Mouse (Mus musculus) midbrain, embryonic 11.5 days (tissue): ENCODE data around the gene Zfp637. TPM values are rescaled to one million over a fixed set of nuclear protein-coding genes. Genes with fewer than 3 reads are reported as not detected.

Experiments used
- ATAC-seq: fragments of 200-750 bp; cut with Nextera tagmentation; 2 replicates; pipeline ENCODE4 v1.8.0; 2017; ENCODE audit warnings: moderate TSS enrichment, moderate library complexity; ENCODE audit not compliant: low FRiP score
- DNase-seq: peaks from one replicate; pipeline ENCODE4 v3.0.0; 2015; ENCODE audit warnings: low spot score; ENCODE audit errors: missing footprints
- H3K27ac ChIP-seq: fragments of 300-500 bp; sonication (generic); 2 replicates; pipeline ENCODE4 v1.5.1; 2014; ENCODE audit warnings: low read depth, low read length
- H3K27me3 ChIP-seq: fragments of 300-500 bp; sonication (generic); 2 replicates; pipeline ENCODE4 v1.6.1; 2014; ENCODE audit warnings: mild to moderate bottlenecking, low read length, moderate library complexity, mixed read lengths; ENCODE audit not compliant: control insufficient read depth, insufficient read depth
- H3K36me3 ChIP-seq: fragments of 300-500 bp; sonication (generic); 2 replicates; pipeline ENCODE4 v1.6.1; 2014; ENCODE audit warnings: mild to moderate bottlenecking, low read length, moderate library complexity, mixed read lengths; ENCODE audit not compliant: control insufficient read depth, insufficient read depth
- H3K4me1 ChIP-seq: fragments of 300-500 bp; sonication (generic); 2 replicates; pipeline ENCODE4 v1.6.1; 2014; ENCODE audit warnings: low read length; ENCODE audit not compliant: control insufficient read depth, insufficient read depth
- H3K4me2 ChIP-seq: fragments of 300-500 bp; sonication (generic); 2 replicates; pipeline ENCODE4 v1.6.1; 2014; ENCODE audit warnings: mild to moderate bottlenecking, moderate library complexity
- H3K4me3 ChIP-seq: fragments of 300-500 bp; sonication (generic); 2 replicates; pipeline ENCODE4 v1.5.1; 2014; ENCODE audit warnings: low read depth, low read length
- H3K9ac ChIP-seq: fragments of 300-500 bp; sonication (generic); 2 replicates; pipeline ENCODE4 v1.6.1; 2014; ENCODE audit warnings: low read length
- H3K9me3 ChIP-seq: fragments of 300-500 bp; sonication (generic); 2 replicates; pipeline ENCODE4 v1.6.1; 2016; ENCODE audit warnings: low read length; ENCODE audit not compliant: control insufficient read depth
- WGBS: fragments of 180-500 bp; shearing (Covaris S2); extraction: QIAGEN DNeasy Blood & Tissue Kit; methylation state at CpG from one replicate; pipeline ENCODE4 v1.1.7; 2014; 5-methylcytosine and 5-hydroxymethylcytosine counted together
- polyA plus RNA-seq: library from polyadenylated mRNA; unstranded; fragments of >200 nt; fragmentation: Nextera tagmentation; extraction: Ambion mirVana; gene quantifications from 2 replicates; pipeline ENCODE4 v1.2.1, GENCODE M21; 2014

The Zfp637 gene
- 110 and 112 TPM in 2 replicates for polyA plus RNA-seq

DNA sequence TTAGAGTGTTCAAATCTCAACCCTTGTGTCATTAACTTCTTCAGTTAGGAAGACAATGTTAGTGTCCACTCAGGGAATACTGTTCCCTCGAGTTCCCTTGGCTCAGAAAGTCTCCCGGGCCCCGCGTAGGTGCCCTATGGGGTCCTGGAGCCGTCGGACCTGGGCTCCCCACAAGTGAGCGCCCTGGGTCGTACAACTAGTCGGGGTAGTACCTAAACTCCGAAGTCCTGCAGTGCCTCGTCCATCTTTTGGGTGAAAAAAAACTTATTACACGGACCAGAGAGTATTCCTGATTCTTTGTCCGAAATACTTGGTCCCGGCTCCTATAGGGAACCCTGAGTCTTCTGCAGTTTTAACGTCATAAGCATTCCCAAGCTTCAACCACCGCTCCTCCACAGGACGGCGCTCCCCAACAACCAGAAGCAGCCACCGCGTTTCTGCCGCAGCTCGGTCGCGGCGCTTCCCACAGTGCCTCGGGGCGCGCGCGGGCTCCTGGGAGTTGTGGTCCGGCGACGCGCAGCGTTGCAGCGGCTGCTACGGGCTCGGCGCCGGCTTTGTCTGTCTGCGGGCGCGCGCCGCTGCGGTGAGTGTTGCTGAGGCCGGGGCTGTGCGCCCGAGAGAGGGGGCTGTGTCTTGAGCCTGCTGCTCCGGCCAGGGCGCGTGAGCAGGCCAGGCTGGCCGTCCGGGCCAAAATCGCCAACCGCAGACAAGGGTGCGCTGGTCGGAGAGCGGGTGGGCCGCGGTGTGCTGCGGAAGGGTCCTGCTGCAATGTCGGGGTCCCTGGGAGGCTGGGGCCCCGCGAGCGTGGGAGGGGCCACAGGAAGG lies at the start of gene Zfp637:
Gene Zfp637 (plus strand): TSS at position 495 of the 825 bp plus-strand sequence.
- H3K9me3 ChIP-seq: no peaks in the 10 kb centered on the region
- WGBS: under 1% methylated on average over 66 of the region's 66 CpGs
- H3K9ac ChIP-seq: peak within 1 kb of the TSS; percentile 98
- ATAC-seq: peak; percentile 98
- peak within 1 kb of the TSS; percentile 75 for H3K4me2 ChIP-seq
- peak within 1 kb of the TSS; percentile 93 for H3K27ac ChIP-seq
- H3K4me3 ChIP-seq: peak within 1 kb of the TSS; percentile 76
- H3K27me3 ChIP-seq: no peaks in the 10 kb centered on the region
- DNase-seq: peak; percentile 99
- H3K36me3 ChIP-seq: peaks cover 20% of the 10 kb centered on the region; the same call in 1 of the 2 replicates
- H3K4me1 ChIP-seq: peaks cover 5% of the 10 kb centered on the region

DNA sequence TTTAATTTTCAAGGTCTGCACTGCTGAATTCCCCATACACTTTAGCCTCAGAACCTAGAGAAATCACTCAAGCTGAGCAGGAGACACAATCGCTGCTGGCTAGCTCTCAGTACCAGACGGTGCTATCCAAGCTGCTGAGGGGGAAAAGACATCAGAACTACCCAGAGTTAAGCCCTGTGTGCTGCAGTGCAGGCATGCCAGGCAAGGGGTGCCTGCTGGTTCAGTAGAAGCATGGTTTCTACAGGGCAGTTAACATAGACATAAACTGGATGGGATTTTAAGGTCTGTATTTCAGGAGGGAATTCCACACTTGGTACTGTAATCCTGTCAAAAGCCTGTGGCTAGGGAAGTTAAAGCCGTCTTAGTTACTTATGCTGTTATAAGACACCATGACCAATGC lies 45.7 kb upstream of the Zfp637 start:
- DNase-seq (peak; percentile 60), ATAC-seq (no peak)
- Histone ChIP-seq H3K27ac (no peak overlapping the region), H3K4me1 (no peaks in the 10 kb centered on the region), H3K4me3 (no peak overlapping the region), H3K9me3 (no peaks in the 10 kb centered on the region), H3K9ac (no peak overlapping the region), H3K27me3 (no peaks in the 10 kb centered on the region), H3K36me3 (no peaks in the 10 kb centered on the region), H3K4me2 (no peak overlapping the region)
- WGBS: 85% methylated on average over 3 of the region's 3 CpGs

DNA sequence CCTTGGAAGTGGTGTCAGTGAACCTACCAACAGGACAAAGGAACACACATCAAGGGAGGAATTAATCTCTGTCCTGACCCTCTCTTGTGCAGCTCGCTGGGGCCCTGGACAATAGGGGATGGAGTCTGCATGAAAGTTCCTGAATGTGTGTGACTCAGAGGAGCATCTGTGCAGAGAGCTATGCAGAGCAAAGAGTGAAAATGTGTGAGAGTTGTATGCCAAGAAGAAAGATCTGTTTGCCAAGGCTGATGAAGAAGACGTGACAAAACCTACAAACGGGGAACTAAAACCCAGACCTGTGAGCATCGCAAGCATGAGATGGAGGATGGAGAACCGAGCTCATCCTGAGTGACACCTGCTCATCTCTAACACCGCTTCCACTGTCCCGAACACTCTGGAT lies 40.2 kb upstream of the Zfp637 start:
- Histone ChIP-seq H3K4me2 (no peak overlapping the region), H3K4me3 (no peak overlapping the region), H3K36me3 (no peaks in the 10 kb centered on the region), H3K27me3 (no peaks in the 10 kb centered on the region), H3K9me3 (no peaks in the 10 kb centered on the region), H3K27ac (no peak overlapping the region), H3K9ac (no peak overlapping the region), H3K4me1 (no peaks in the 10 kb centered on the region)
- 78% methylated on average over 7 of the region's 7 CpGs for WGBS
- ATAC-seq: no peak
- peak; percentile 81 for DNase-seq

DNA sequence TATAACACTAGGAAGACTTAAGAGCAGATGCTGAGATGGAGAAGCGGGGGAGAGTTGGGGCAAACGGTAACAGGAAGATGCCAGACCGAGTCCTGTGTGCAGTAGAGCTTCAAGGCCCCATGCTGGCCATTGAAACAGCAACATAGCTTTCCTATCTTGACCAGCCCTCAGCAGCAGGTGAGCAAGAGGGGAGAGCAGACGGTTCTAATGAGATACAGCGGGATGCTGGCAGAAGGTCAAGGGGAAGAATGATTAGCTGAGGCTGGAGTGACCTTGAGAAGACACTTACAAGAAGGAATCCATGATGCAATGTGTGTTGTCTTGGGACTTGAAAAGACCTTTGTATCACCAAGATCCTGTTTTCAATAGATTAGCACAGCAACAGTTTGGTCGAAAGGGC lies 39.2 kb upstream of the Zfp637 start:
- ATAC-seq (no peak), DNase-seq (peak; percentile 54)
- Histone ChIP-seq H3K27me3 (no peaks in the 10 kb centered on the region), H3K9ac (no peak overlapping the region), H3K4me2 (no peak overlapping the region), H3K36me3 (no peaks in the 10 kb centered on the region), H3K27ac (no peak overlapping the region), H3K4me3 (no peak overlapping the region), H3K9me3 (no peaks in the 10 kb centered on the region), H3K4me1 (no peaks in the 10 kb centered on the region)
- 79% methylated on average over 6 of the region's 6 CpGs for WGBS

DNA sequence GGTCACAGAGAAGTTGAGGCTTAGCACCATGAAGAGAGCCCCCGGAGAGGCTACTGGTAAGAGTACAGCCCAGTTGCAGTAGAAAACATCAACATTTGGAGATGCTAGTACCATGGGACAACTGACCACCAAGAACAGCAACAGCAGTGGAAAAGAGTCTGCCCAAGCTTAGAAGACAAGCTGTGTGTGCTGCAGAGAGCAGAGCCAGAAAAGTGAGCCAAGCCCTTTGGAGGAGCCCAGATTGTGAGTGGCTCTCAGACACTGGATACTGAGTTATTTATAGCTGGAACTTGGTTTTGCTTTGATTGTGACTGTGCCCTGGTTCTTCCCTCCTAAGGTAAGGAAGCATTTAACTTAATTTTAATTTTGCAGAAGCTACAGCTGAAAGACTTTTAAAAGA lies 33.2 kb upstream of the Zfp637 start:
- Histone ChIP-seq H3K4me2 (no peak overlapping the region), H3K4me3 (no peak overlapping the region), H3K9me3 (no peaks in the 10 kb centered on the region), H3K27me3 (no peaks in the 10 kb centered on the region), H3K36me3 (no peaks in the 10 kb centered on the region), H3K27ac (no peak overlapping the region), H3K4me1 (no peaks in the 10 kb centered on the region), H3K9ac (no peak overlapping the region)
- 89% methylated on average over 1 of the region's 1 CpGs for WGBS
- ATAC-seq (no peak), DNase-seq (peak; percentile 10)

DNA sequence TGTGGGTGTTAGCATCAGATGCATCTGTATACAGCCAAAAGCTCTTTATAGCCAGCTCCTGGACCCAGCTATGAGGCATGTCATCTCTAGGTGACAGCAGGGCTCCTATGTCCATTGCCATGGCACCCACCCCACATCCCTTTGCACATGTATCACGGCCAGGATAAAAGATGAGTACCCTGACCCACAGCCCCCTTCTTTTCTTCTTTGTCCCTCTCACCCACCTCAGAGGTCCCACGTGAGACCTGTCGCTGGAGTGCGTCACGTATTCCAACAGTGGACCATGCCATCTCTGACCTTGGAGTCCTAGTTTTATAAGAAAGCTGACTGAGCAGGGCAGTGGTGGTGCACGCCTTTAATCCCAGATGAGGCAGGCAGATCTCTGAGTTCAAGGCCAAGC lies 31.2 kb upstream of the Zfp637 start:
- WGBS: 93% methylated on average over 6 of the region's 6 CpGs
- no peak overlapping the region for H3K4me2 ChIP-seq
- no peaks in the 10 kb centered on the region for H3K4me1 ChIP-seq
- H3K9me3 ChIP-seq: no peaks in the 10 kb centered on the region
- no peak for DNase-seq
- H3K27me3 ChIP-seq: no peaks in the 10 kb centered on the region
- H3K27ac ChIP-seq: no peak overlapping the region
- no peak overlapping the region for H3K9ac ChIP-seq
- H3K36me3 ChIP-seq: no peaks in the 10 kb centered on the region
- H3K4me3 ChIP-seq: no peak overlapping the region
- ATAC-seq: no peak

DNA sequence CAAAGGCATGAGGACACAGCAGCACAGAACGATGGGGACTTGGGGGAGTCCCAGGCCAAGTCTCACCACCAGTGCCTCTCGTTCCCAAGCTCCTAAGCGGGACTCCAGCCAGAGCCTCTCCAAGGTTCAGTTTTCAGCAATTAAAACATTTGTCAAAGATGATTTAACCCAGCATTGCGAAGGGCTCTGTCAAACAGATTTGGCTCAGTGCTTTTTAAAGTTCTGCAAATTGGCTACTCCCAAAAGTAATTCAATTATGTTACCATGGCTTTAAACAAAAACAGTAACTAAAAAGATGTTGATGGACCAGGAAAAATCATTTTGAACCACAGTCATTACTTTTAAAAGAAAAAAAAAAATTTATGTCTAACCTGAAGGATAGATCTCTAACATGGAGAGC lies 30.3 kb upstream of the Zfp637 start:
- H3K36me3 ChIP-seq: no peaks in the 10 kb centered on the region
- no peak overlapping the region for H3K9ac ChIP-seq
- H3K4me2 ChIP-seq: no peak overlapping the region
- H3K9me3 ChIP-seq: no peaks in the 10 kb centered on the region
- H3K4me1 ChIP-seq: no peaks in the 10 kb centered on the region
- peaks cover 2% of the 10 kb centered on the region; the same call in 1 of the 2 replicates for H3K27me3 ChIP-seq
- DNase-seq (peak; percentile 51), ATAC-seq (no peak)
- H3K4me3 ChIP-seq: no peak overlapping the region
- no peak overlapping the region for H3K27ac ChIP-seq
- 87% methylated on average over 4 of the region's 4 CpGs for WGBS

DNA sequence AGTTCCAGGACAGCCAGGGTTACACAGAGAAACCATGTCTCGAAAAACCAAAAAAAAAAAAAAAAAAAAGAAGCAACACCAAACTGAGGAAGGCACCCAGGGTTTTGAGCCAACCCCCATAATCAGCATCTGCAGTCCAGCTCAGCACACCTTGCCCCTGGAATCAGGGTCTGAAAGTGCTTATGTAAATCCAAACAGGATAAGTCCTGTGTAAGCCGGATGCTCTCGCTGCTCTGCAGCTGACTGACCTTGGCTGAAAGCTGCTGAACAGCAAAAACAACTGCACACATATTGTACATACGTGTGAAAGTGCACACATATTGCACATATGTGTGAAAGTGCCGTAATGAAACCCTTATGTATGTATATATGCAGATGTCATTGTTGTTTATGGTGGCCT lies 29.7 kb upstream of the Zfp637 start:
- no peak overlapping the region for H3K4me3 ChIP-seq
- H3K4me2 ChIP-seq: no peak overlapping the region
- DNase-seq (peak; percentile 35), ATAC-seq (no peak)
- no peaks in the 10 kb centered on the region for H3K4me1 ChIP-seq
- peaks cover 3% of the 10 kb centered on the region; the same call in 1 of the 2 replicates for H3K27me3 ChIP-seq
- H3K27ac ChIP-seq: no peak overlapping the region
- no peaks in the 10 kb centered on the region for H3K9me3 ChIP-seq
- H3K9ac ChIP-seq: no peak overlapping the region
- H3K36me3 ChIP-seq: no peaks in the 10 kb centered on the region
- WGBS: 81% methylated on average over 5 of the region's 5 CpGs

DNA sequence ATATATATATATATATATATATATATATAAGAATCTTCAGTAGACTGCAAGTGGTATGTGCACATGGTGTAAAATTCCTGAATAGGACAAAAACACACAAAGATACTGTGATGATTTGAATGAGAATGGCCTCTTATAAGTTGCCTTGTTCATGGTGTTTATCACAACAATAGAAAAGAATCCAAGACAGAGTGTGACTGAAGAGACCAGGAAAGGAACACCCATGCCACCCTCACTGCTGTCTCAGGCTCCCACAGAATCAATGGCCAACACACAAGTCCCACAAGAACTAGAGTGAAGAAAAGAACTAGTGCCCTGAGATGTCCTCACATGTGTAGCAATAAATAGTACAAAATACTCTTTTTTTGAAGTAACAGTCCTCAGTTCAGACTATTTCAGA lies 26.3 kb upstream of the Zfp637 start:
- no peaks in the 10 kb centered on the region for H3K9me3 ChIP-seq
- peak; percentile 66 for DNase-seq
- H3K4me2 ChIP-seq: no peak overlapping the region
- H3K4me1 ChIP-seq: no peaks in the 10 kb centered on the region; the same call in 1 of the 2 replicates
- no peak overlapping the region for H3K9ac ChIP-seq
- peaks cover 20% of the 10 kb centered on the region for H3K27me3 ChIP-seq
- no peak for ATAC-seq
- H3K36me3 ChIP-seq: no peaks in the 10 kb centered on the region
- no peak overlapping the region for H3K4me3 ChIP-seq
- no peak overlapping the region for H3K27ac ChIP-seq
